Mouse (Mus musculus) kidney, embryonic 16.5 days (tissue): ENCODE measurements around the gene Rev1. TPM values are rescaled to one million over a fixed set of nuclear protein-coding genes. Genes with fewer than 3 reads are reported as not detected.

Source experiments
- ATAC-seq: fragments of 200-750 bp; cut with Nextera tagmentation; 2 replicates; pipeline ENCODE4 v1.8.0; 2017; ENCODE audit warnings: moderate TSS enrichment; ENCODE audit not compliant: low FRiP score, low TSS enrichment
- H3K27ac ChIP-seq: fragments of 300-500 bp; sonication (generic); 2 replicates; pipeline ENCODE4 v1.5.1; 2014; ENCODE audit warnings: low read length
- H3K27me3 ChIP-seq: fragments of 300-500 bp; sonication (generic); 2 replicates; pipeline ENCODE4 v1.6.1; 2014; ENCODE audit warnings: low read length, control low read depth, mixed read lengths; ENCODE audit not compliant: insufficient read depth
- H3K36me3 ChIP-seq: fragments of 300-500 bp; sonication (generic); 2 replicates; pipeline ENCODE4 v1.6.1; 2014; ENCODE audit warnings: low read length, control low read depth, mixed read lengths; ENCODE audit not compliant: insufficient read depth
- H3K4me1 ChIP-seq: fragments of 300-500 bp; sonication (generic); 2 replicates; pipeline ENCODE4 v1.6.1; 2014; ENCODE audit warnings: low read length, control low read depth, mixed read lengths; ENCODE audit not compliant: insufficient read depth
- H3K4me2 ChIP-seq: fragments of 300-500 bp; sonication (generic); replicated peaks from 2 replicates; pipeline ENCODE4 v1.6.1; 2014; ENCODE audit warnings: low read depth, low read length
- H3K4me3 ChIP-seq: fragments of 300-500 bp; sonication (generic); 2 replicates; pipeline ENCODE4 v1.5.1; 2014; ENCODE audit warnings: mild to moderate bottlenecking, low read length
- H3K9ac ChIP-seq: fragments of 300-500 bp; sonication (generic); replicated peaks from 2 replicates; pipeline ENCODE4 v1.6.1; 2014; ENCODE audit warnings: low read length
- H3K9me3 ChIP-seq: fragments of 300-500 bp; sonication (generic); 2 replicates; pipeline ENCODE4 v1.6.1; 2016; ENCODE audit warnings: low read length, control low read depth
- WGBS: fragments of 180-500 bp; shearing (Covaris S2); extraction: QIAGEN DNeasy Blood & Tissue Kit; methylation state at CpG from one replicate; pipeline ENCODE4 v1.1.7; 2014; 5-methylcytosine and 5-hydroxymethylcytosine counted together
- polyA plus RNA-seq: library from polyadenylated mRNA; unstranded; fragments of >200 nt; fragmentation: Nextera tagmentation; extraction: Ambion mirVana; gene quantifications from 2 replicates; pipeline ENCODE4 v1.2.1, GENCODE M21; 2015

Rev1 gene
- polyA plus RNA-seq, 1 experiment from 2014 or later = 18.2 TPM

DNA sequence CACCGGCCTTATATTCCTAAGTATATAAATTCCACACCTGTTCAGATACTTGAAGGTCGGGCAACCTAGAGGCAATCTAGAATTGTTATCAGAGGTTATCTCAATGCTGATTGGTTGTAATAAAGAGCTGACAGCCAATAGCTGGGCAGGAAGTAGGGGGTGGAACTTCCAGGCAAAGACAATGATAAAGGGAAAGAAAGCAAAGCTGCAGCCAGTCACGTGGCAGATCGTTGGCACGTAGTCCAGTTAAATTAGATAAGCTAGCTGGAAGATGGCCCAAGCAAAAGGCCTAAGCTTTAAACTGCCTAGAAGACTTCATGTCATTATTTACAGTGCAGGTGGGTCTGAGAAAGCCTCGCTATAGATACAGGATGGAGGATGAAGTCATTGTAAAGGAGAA, 3.3 kb upstream of the Rev1 start:
- no peaks in the 10 kb centered on the region for H3K27me3 ChIP-seq
- no peak overlapping the region for H3K9ac ChIP-seq
- no peak for ATAC-seq
- H3K4me3 ChIP-seq = no peak overlapping the region
- no peak overlapping the region for H3K4me2 ChIP-seq
- H3K27ac ChIP-seq = no peak overlapping the region
- 68% methylated on average over 6 of the region's 6 CpGs for WGBS
- no peaks in the 10 kb centered on the region for H3K9me3 ChIP-seq
- no peaks in the 10 kb centered on the region for H3K36me3 ChIP-seq
- peaks cover 11% of the 10 kb centered on the region for H3K4me1 ChIP-seq

DNA sequence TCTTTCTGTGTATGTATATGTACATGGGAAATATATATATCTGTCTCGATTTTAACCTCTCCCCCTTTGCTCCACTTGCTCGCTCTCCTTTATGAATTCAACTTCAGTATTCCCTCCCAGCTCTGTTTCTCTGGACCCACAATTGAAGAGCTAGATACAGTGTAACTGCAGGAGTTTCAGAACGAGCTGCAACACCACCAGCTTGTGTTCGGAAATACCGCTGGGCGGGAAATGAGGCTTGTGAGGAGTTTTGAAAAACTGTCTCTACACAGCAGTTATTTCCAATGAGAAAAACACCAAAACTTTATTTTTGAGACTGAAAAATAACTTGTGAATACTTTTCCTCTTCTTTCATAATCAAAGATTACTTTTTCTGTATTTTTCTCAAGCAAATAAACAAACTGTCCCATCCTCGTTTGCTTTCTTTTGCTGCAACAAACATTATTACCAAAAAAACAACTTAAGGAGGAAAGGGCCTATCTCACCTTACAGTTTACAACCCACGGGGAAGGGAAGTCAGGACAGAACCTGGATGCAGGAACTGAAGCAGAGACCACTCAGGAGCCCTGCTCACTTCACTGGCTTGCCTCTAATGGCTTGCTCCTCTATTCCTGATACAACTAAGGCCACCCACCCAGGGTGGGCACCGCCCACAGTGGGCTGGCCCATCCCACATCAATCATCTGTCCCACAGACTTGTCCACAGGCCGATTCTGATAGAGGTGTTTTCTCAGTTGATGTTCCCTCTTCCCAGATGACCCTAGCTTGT, 1.3 kb upstream of the Rev1 start:
- 48% methylated on average over 10 of the region's 10 CpGs for WGBS
- no peaks in the 10 kb centered on the region for H3K36me3 ChIP-seq
- H3K4me3 ChIP-seq = no peak overlapping the region
- no peaks in the 10 kb centered on the region for H3K9me3 ChIP-seq
- peaks cover 23% of the 10 kb centered on the region for H3K4me1 ChIP-seq
- no peaks in the 10 kb centered on the region for H3K27me3 ChIP-seq
- 0 out of 2 replicates have a peak overlapping the region, but pooled peaks have one; percentile 92 for H3K4me2 ChIP-seq
- H3K27ac ChIP-seq = no peak overlapping the region
- no peak for ATAC-seq
- H3K9ac ChIP-seq = no peak overlapping the region

DNA sequence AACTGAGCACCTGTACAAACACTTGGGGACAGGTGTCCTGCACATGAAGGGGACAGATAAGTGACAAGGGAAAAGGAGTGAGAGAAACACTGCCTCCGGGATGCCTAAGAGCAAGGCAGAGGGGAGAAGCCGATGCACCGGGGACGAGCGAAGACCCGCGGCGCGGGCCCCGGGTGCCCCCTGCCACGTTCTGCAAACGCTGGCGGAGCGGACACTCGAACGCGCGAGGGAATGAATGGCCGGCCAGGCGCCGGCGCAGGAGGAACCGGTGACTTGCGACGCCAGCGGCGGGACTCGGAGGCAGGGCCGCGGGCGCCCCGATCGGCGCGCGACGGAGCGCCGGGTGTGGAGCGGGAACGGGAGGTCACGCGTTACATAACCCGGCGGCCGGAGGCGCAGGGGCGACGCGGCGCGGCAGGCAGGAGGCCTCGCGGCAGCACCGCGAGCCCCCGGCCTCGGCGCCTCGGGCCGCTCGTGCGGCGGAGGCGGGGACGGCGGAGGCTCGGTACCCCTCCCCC, 623 bp downstream of the Rev1 start:
- H3K9ac ChIP-seq = peak overlapping the region; percentile 90
- peak overlapping the region; percentile 83 for H3K4me3 ChIP-seq
- H3K36me3 ChIP-seq = no peaks in the 10 kb centered on the region
- no peaks in the 10 kb centered on the region for H3K9me3 ChIP-seq
- peak; percentile 0; the same call in 1 of the 2 replicates for ATAC-seq
- H3K27ac ChIP-seq = peak overlapping the region; percentile 86
- peaks cover 23% of the 10 kb centered on the region for H3K4me1 ChIP-seq
- 1% methylated on average over 49 of the region's 68 CpGs for WGBS
- H3K4me2 ChIP-seq = peak overlapping the region; percentile 92
- no peaks in the 10 kb centered on the region for H3K27me3 ChIP-seq

DNA sequence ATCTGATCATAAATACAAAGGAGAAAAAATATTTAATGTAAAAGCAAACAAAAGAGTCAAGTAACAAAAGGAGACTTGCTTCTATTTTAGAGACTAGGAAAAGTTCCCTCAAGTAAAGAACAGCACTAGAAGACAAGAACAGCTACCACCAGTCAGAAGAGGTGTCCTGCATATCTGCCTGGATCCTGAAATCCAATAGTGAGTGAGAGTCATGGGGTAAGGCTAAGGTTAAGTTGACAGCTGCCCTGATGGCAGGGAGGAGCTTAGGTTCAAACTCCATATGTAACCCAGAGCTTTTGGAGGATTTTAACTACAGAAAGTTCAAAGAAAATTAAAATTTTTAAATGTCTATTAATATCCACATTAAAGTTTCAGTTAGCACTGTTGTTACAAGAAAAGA, 2.6 kb downstream of the Rev1 start:
- Histone ChIP-seq H3K4me2 (no peak overlapping the region), H3K27ac (no peak overlapping the region), H3K36me3 (no peaks in the 10 kb centered on the region), H3K4me1 (peaks cover 23% of the 10 kb centered on the region), H3K27me3 (no peaks in the 10 kb centered on the region), H3K4me3 (no peak overlapping the region), H3K9ac (no peak overlapping the region), H3K9me3 (no peaks in the 10 kb centered on the region)
- ATAC-seq = no peak

DNA sequence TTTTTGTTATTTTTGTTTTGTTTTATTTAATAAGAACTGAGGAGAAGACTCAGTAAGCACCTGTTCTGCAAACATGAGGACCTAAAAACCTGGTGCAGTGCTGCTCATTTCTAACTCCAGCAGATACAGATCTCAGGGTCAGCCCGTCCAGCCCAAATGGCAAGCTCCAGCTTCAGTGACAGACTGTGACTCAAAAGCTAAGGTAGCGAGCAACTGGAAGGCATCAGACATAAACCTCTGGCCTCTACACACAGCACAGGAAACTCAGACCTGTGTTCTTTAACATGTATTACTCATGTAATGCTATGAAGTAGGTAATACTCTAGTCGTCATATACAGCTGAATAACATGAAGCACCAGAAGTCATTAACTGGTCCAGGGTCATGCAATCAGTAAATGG, 3.2 kb downstream of the Rev1 start:
- no peak overlapping the region for H3K9ac ChIP-seq
- no peak overlapping the region for H3K27ac ChIP-seq
- peaks cover 26% of the 10 kb centered on the region for H3K4me1 ChIP-seq
- no peaks in the 10 kb centered on the region for H3K27me3 ChIP-seq
- H3K4me3 ChIP-seq = no peak overlapping the region
- no peak overlapping the region for H3K4me2 ChIP-seq
- ATAC-seq = no peak
- WGBS = 67% methylated on average over 3 of the region's 3 CpGs
- H3K9me3 ChIP-seq = no peaks in the 10 kb centered on the region
- H3K36me3 ChIP-seq = no peaks in the 10 kb centered on the region

DNA sequence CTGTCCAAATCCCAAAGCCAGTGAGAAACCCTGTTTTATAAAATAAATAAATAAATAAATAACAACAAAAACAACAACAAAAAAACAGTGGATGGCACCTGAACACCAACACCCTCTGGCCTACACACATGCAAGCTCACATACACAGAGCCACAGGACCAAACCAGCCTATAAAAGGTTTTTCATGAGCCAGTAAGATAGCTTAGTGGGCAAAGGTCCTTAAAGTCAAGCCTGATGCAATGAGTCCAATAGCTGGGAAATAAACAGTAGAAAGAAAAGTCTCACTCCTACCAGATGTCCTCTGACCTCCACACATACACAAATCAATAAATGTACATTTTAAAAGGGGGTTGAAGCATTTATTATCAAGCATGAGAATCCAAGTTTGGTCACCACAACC, 5.3 kb downstream of the Rev1 start:
- Histone ChIP-seq H3K9me3 (no peaks in the 10 kb centered on the region), H3K4me3 (no peak overlapping the region), H3K4me2 (no peak overlapping the region), H3K36me3 (no peaks in the 10 kb centered on the region), H3K27ac (no peak overlapping the region), H3K4me1 (peaks cover 27% of the 10 kb centered on the region), H3K27me3 (no peaks in the 10 kb centered on the region), H3K9ac (no peak overlapping the region)
- ATAC-seq = no peak

DNA sequence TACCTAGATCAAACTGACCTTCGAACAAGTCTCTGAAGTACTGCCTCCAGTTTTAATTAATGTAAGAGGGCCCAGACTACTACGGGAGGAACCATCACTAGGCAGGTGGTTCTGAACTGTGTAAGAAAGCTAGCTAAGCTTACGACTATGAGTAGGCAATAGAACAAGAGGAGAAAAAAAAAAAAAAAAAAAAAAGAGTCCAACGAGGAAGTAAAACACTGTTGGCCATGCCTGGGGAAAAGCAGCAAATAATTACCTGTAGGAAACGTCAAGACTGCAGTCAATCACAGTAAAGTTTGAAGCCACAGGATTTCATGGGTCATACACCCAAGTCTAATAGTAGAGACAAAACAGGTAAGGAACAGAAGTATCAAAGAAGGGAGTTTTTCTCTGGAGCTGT, 8.7 kb downstream of the Rev1 start:
- Histone ChIP-seq H3K36me3 (no peaks in the 10 kb centered on the region), H3K27ac (no peak overlapping the region), H3K4me2 (no peak overlapping the region), H3K4me1 (peaks cover 8% of the 10 kb centered on the region; the same call in 1 of the 2 replicates), H3K9ac (no peak overlapping the region), H3K4me3 (no peak overlapping the region), H3K27me3 (no peaks in the 10 kb centered on the region), H3K9me3 (no peaks in the 10 kb centered on the region)
- 69% methylated on average over 5 of the region's 5 CpGs for WGBS
- no peak for ATAC-seq

DNA sequence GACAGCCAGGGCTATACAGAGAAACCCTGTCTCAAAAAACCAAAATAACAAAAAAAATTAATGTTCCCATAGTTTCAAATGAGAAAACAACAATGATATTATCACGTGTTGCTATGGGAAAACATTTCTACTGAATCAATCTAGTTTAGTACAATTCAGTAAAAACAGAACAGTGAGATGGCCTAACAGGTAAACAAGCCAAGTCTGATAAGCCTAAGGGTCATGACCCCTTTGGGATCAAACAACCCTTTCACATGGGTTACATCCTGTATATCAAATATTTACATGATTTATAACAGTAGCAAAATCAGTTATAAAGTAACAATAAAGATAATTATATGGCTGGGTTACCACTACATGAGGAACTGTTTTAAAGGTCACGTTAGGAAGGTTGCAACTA, 11.0 kb downstream of the Rev1 start:
- Histone ChIP-seq H3K27me3 (no peaks in the 10 kb centered on the region), H3K4me2 (no peak overlapping the region), H3K36me3 (no peaks in the 10 kb centered on the region), H3K4me1 (peaks cover 8% of the 10 kb centered on the region; the same call in 1 of the 2 replicates), H3K4me3 (no peak overlapping the region), H3K9me3 (no peaks in the 10 kb centered on the region), H3K9ac (no peak overlapping the region), H3K27ac (no peak overlapping the region)
- no peak for ATAC-seq
- WGBS = 99% methylated on average over 2 of the region's 2 CpGs

DNA sequence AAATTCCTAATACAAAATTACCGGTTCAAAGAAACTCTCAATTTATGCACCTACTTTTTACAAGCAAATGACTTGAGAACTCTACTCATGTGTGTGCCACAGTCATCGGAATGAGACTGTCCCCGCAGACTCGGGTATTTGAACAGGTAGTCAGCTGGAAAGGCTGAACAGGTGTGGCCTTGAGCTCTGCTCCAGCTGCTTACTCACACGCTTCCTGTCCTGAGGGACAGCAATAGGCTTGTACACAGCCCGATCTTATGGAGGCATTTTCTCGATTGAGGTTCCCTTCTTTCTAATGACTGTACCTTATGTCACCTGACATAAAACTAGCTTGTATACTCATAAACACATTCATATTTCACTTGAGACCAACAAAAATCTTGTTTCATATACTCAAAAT, 19.8 kb downstream of the Rev1 start:
- no peaks in the 10 kb centered on the region for H3K36me3 ChIP-seq
- H3K27ac ChIP-seq = no peak overlapping the region
- no peak for ATAC-seq

DNA sequence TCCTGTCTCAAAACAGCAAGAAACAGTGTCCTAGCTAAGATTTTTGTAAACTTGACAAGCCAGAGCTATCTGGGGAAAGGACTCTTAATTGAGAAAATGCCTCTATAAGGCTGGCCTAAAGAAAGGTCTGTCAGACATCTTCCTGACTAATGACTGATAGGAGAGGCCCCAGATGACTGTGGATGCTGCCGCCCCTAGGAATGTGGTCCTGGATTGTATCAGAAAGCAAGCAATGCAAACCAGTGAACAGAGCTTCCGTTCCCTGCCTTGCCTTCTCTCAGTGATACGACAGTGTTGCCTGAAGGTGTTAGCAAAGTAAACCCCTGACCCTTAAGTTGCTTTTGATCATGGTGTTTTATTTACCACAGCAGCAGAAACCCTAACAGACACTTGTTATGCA, 25.8 kb downstream of the Rev1 start:
- 0 out of 2 replicates have a peak, but pooled peaks cover 3% of the 10 kb centered on the region for H3K36me3 ChIP-seq
- no peak overlapping the region for H3K4me2 ChIP-seq
- 56% methylated on average over 3 of the region's 3 CpGs for WGBS
- H3K9ac ChIP-seq = no peak overlapping the region
- no peak overlapping the region for H3K4me3 ChIP-seq
- H3K27me3 ChIP-seq = no peaks in the 10 kb centered on the region
- no peak overlapping the region for H3K27ac ChIP-seq
- no peak for ATAC-seq
- no peaks in the 10 kb centered on the region for H3K4me1 ChIP-seq
- no peaks in the 10 kb centered on the region for H3K9me3 ChIP-seq

More for the DNA sequence above, 19.8 kb downstream of the Rev1 start:
- WGBS = 75% methylated on average over 7 of the region's 7 CpGs
- Histone ChIP-seq H3K4me3 (no peak overlapping the region), H3K4me1 (no peaks in the 10 kb centered on the region), H3K27me3 (no peaks in the 10 kb centered on the region), H3K4me2 (no peak overlapping the region), H3K9me3 (no peaks in the 10 kb centered on the region), H3K9ac (no peak overlapping the region)
